Mouse (Mus musculus) forebrain, embryonic 14.5 days (tissue): ENCODE results near the gene Add3. TPM values are rescaled to one million over a fixed set of nuclear protein-coding genes. Genes with fewer than 3 reads are reported as not detected.
A peak's percentile ranks its signal among the peaks of the same experiment; 100 is the strongest.

Experiments used
- ATAC-seq: fragments of 200-750 bp; cut with Nextera tagmentation; 2 replicates; pipeline ENCODE4 v1.8.0; 2017; ENCODE audit warnings: mild to moderate bottlenecking, moderate library complexity
- DNase-seq: peaks from one replicate; pipeline ENCODE4 v3.0.0-alpha.2; 2015; ENCODE audit warnings: low spot score
- H3K27ac ChIP-seq: fragments of 300-500 bp; sonication (generic); 2 replicates; pipeline ENCODE4 v1.5.1; 2014; ENCODE audit warnings: low read depth, mild to moderate bottlenecking, control low read depth, low read length, moderate library complexity
- H3K27me3 ChIP-seq: fragments of 300-500 bp; sonication (generic); replicated peaks from 2 replicates; pipeline ENCODE4 v1.6.1; 2014; ENCODE audit warnings: low read length, control low read depth, mixed read lengths; ENCODE audit not compliant: control insufficient read depth, insufficient read depth
- H3K36me3 ChIP-seq: fragments of 300-500 bp; sonication (generic); 2 replicates; pipeline ENCODE4 v1.6.1; 2014; ENCODE audit warnings: low read length, control low read depth; ENCODE audit not compliant: control insufficient read depth, insufficient read depth
- H3K4me1 ChIP-seq: fragments of 300-500 bp; sonication (generic); 2 replicates; pipeline ENCODE4 v1.6.1; 2014; ENCODE audit warnings: antibody characterized with exemption, low read length, control low read depth; ENCODE audit not compliant: control insufficient read depth, insufficient read depth
- H3K4me2 ChIP-seq: fragments of 300-500 bp; sonication (generic); 2 replicates; pipeline ENCODE4 v1.6.1; 2014; ENCODE audit warnings: mild to moderate bottlenecking, control low read depth, low read length
- H3K4me3 ChIP-seq: fragments of 300-500 bp; sonication (generic); 2 replicates; pipeline ENCODE4 v1.5.1; 2014; ENCODE audit warnings: low read depth, low read length, control low read depth
- H3K9ac ChIP-seq: fragments of 300-500 bp; sonication (generic); 2 replicates; pipeline ENCODE4 v1.6.1; 2014; ENCODE audit warnings: mild to moderate bottlenecking, low read length, control low read depth, moderate library complexity
- H3K9me3 ChIP-seq: fragments of 300-500 bp; sonication (generic); replicated peaks from 2 replicates; pipeline ENCODE4 v1.6.1; 2016; ENCODE audit warnings: low read length, control low read depth, mixed read lengths; ENCODE audit not compliant: control insufficient read depth
- WGBS: fragments of 180-500 bp; shearing (Covaris S2); extraction: QIAGEN DNeasy Blood & Tissue Kit; methylation state at CpG from one replicate; pipeline ENCODE4 v1.1.7; 2014; 5-methylcytosine and 5-hydroxymethylcytosine counted together
- polyA plus RNA-seq: library from polyadenylated mRNA; unstranded; fragments of >200 nt; fragmentation: Nextera tagmentation; extraction: Ambion mirVana; gene quantifications from 2 replicates; pipeline ENCODE4 v1.2.1, GENCODE M21; 2014

The Add3 gene
- polyA plus RNA-seq, 1 experiment from 2014 or later, result 25.2 TPM

- ATAC-seq (no peak), DNase-seq (peak; percentile 42)
- H3K4me2 ChIP-seq, result peak overlapping the region; percentile 90
- WGBS, result under 1% methylated on average over 23 of the region's 23 CpGs
- H3K27me3 ChIP-seq, result no peaks in the 10 kb centered on the region; the same call in none of the 2 replicates
- peak overlapping the region; percentile 50; the same call in 1 of the 2 replicates for H3K9ac ChIP-seq
- H3K27ac ChIP-seq, result peak overlapping the region; percentile 46; the same call in 1 of the 2 replicates
- no peaks in the 10 kb centered on the region for H3K36me3 ChIP-seq
- H3K4me1 ChIP-seq, result peaks cover 18% of the 10 kb centered on the region
- no peaks in the 10 kb centered on the region for H3K9me3 ChIP-seq
- peak overlapping the region; percentile 85 for H3K4me3 ChIP-seq
Observed at GRCm38 (mm10) chr19:53141251-53142072, 1.2 kb downstream of the Add3 start.

GRCm38 (mm10) chr19:53142190-53143107 is 2.2 kb downstream of the Add3 start:
- Histone ChIP-seq H3K27ac (peak overlapping the region; percentile 46; the same call in 1 of the 2 replicates), H3K4me1 (peaks cover 14% of the 10 kb centered on the region), H3K9me3 (no peaks in the 10 kb centered on the region), H3K36me3 (no peaks in the 10 kb centered on the region), H3K27me3 (no peaks in the 10 kb centered on the region; the same call in none of the 2 replicates), H3K4me2 (peak overlapping the region; percentile 90), H3K4me3 (peak overlapping the region; percentile 85), H3K9ac (peak overlapping the region; percentile 87)
- under 1% methylated on average over 66 of the region's 84 CpGs for WGBS
- DNase-seq (peak; percentile 98), ATAC-seq (peak; percentile 94)

GRCm38 (mm10) chr19:53143108-53143971 is 3.1 kb downstream of the Add3 start:
- ATAC-seq, result no peak; the same call in 1 of the 2 replicates

GRCm38 (mm10) chr19:53145075-53145474 is 4.8 kb downstream of the Add3 start:
- Histone ChIP-seq H3K9me3 (no peaks in the 10 kb centered on the region), H3K4me1 (peaks cover 14% of the 10 kb centered on the region), H3K27ac (no peak overlapping the region), H3K4me3 (no peak overlapping the region), H3K27me3 (no peaks in the 10 kb centered on the region), H3K36me3 (no peaks in the 10 kb centered on the region), H3K4me2 (no peak overlapping the region), H3K9ac (no peak overlapping the region)
- DNase-seq, result no peak
- no peak for ATAC-seq
- 8% methylated on average over 2 of the region's 2 CpGs for whole genome bisulfite sequencing

More at GRCm38 (mm10) chr19:53143108-53143971, 3.1 kb downstream of the Add3 start:
- Histone ChIP-seq H3K4me2 (peak overlapping the region; percentile 90), H3K27me3 (no peaks in the 10 kb centered on the region; the same call in none of the 2 replicates), H3K9ac (peak overlapping the region; percentile 87), H3K4me1 (peaks cover 14% of the 10 kb centered on the region), H3K9me3 (no peaks in the 10 kb centered on the region), H3K4me3 (peak overlapping the region; percentile 85), H3K27ac (no peak overlapping the region), H3K36me3 (no peaks in the 10 kb centered on the region)
- DNase-seq, result peak; percentile 57
- WGBS, result under 1% methylated on average over 48 of the region's 48 CpGs

- Histone ChIP-seq H3K36me3 (no peaks in the 10 kb centered on the region), H3K27me3 (no peaks in the 10 kb centered on the region), H3K4me1 (no peaks in the 10 kb centered on the region; the same call in 1 of the 2 replicates), H3K9ac (no peak overlapping the region), H3K4me2 (no peak overlapping the region), H3K27ac (no peak overlapping the region), H3K4me3 (no peak overlapping the region), H3K9me3 (no peaks in the 10 kb centered on the region)
- ATAC-seq, result no peak
- WGBS, result 3% methylated on average over 3 of the region's 3 CpGs
- no peak for DNase-seq
Observed at GRCm38 (mm10) chr19:53149381-53149780, 9.1 kb downstream of the Add3 start.

- Histone ChIP-seq H3K36me3 (no peaks in the 10 kb centered on the region), H3K27me3 (no peaks in the 10 kb centered on the region), H3K4me3 (no peak overlapping the region), H3K9ac (no peak overlapping the region), H3K4me2 (no peak overlapping the region), H3K4me1 (no peaks in the 10 kb centered on the region), H3K9me3 (no peaks in the 10 kb centered on the region), H3K27ac (no peak overlapping the region)
- no peak for DNase-seq
- no peak for ATAC-seq
- WGBS, result 88% methylated on average over 4 of the region's 4 CpGs
Observed at GRCm38 (mm10) chr19:53152451-53152850, 12.2 kb downstream of the Add3 start.

GRCm38 (mm10) chr19:53153096-53153495 is 12.9 kb downstream of the Add3 start:
- WGBS, result 91% methylated on average over 4 of the region's 4 CpGs
- Histone ChIP-seq H3K27ac (no peak overlapping the region), H3K9ac (no peak overlapping the region), H3K4me2 (no peak overlapping the region), H3K27me3 (no peaks in the 10 kb centered on the region), H3K36me3 (no peaks in the 10 kb centered on the region), H3K9me3 (no peaks in the 10 kb centered on the region), H3K4me1 (no peaks in the 10 kb centered on the region), H3K4me3 (no peak overlapping the region)
- ATAC-seq (no peak), DNase-seq (no peak)

GRCm38 (mm10) chr19:53154156-53154555 is 13.9 kb downstream of the Add3 start:
- Histone ChIP-seq H3K27me3 (no peaks in the 10 kb centered on the region), H3K4me1 (no peaks in the 10 kb centered on the region), H3K4me3 (no peak overlapping the region), H3K4me2 (no peak overlapping the region), H3K9me3 (no peaks in the 10 kb centered on the region), H3K9ac (no peak overlapping the region), H3K27ac (no peak overlapping the region), H3K36me3 (no peaks in the 10 kb centered on the region)
- no peak for ATAC-seq
- no peak for DNase-seq
- WGBS, result 86% methylated on average over 3 of the region's 3 CpGs
